Mouse (Mus musculus) limb, embryonic 15.5 days (tissue): Measurements from ENCODE around the gene Hdac4. TPM values are rescaled to one million over a fixed set of nuclear protein-coding genes. Genes with fewer than 3 reads are reported as not detected.

Experiments used
- ATAC-seq: fragments of 200-750 bp; cut with Nextera tagmentation; 2 replicates; pipeline ENCODE4 v1.8.0; 2017; ENCODE audit warnings: low read depth, moderate TSS enrichment; ENCODE audit not compliant: insufficient number of reproducible peaks, low FRiP score, low TSS enrichment
- H3K27ac ChIP-seq: fragments of 300-500 bp; sonication (generic); 2 replicates; pipeline ENCODE4 v1.5.1; 2015; ENCODE audit warnings: moderate library complexity, mild to moderate bottlenecking, inconsistent platforms
- H3K27me3 ChIP-seq: fragments of 300-500 bp; sonication (generic); 2 replicates; pipeline ENCODE4 v1.6.1; 2015; ENCODE audit warnings: inconsistent platforms
- H3K36me3 ChIP-seq: fragments of 300-500 bp; sonication (generic); 2 replicates; pipeline ENCODE4 v1.6.1; 2015; ENCODE audit warnings: inconsistent platforms
- H3K4me1 ChIP-seq: fragments of 300-500 bp; sonication (generic); 2 replicates; pipeline ENCODE4 v1.6.1; 2015; ENCODE audit warnings: inconsistent platforms
- H3K4me2 ChIP-seq: fragments of 300-500 bp; sonication (generic); 2 replicates; pipeline ENCODE4 v1.6.1; 2015; ENCODE audit warnings: mild to moderate bottlenecking, inconsistent platforms
- H3K4me3 ChIP-seq: fragments of 300-500 bp; sonication (generic); 2 replicates; pipeline ENCODE4 v1.5.1; 2015; ENCODE audit warnings: mild to moderate bottlenecking, inconsistent platforms
- H3K9ac ChIP-seq: fragments of 300-500 bp; sonication (generic); 2 replicates; pipeline ENCODE4 v1.6.1; 2015; ENCODE audit warnings: inconsistent platforms
- H3K9me3 ChIP-seq: fragments of 300-500 bp; sonication (generic); 2 replicates; pipeline ENCODE4 v1.6.1; 2016; ENCODE audit warnings: inconsistent platforms
- WGBS: fragments of 180-500 bp; shearing (Covaris S2); methylation state at CpG from one replicate; pipeline ENCODE4 v1.1.7; 2015; 5-methylcytosine and 5-hydroxymethylcytosine counted together
- polyA plus RNA-seq: library from polyadenylated mRNA; unstranded; fragments of >200 nt; fragmentation: Nextera tagmentation; extraction: Ambion mirVana; gene quantifications from 2 replicates; pipeline ENCODE4 v1.2.1, GENCODE M21; 2015

Gene Hdac4
- polyA plus RNA-seq, 1 experiment from 2014 or later: 24.1 TPM

GRCm38 (mm10) chr1:92143331-92143895 lies 52.1 kb downstream of the Hdac4 start:
- no peaks in the 10 kb centered on the region for H3K27me3 ChIP-seq
- no peak for ATAC-seq
- H3K4me3 ChIP-seq: no peak overlapping the region
- H3K4me1 ChIP-seq: peaks cover 24% of the 10 kb centered on the region
- H3K9me3 ChIP-seq: no peaks in the 10 kb centered on the region
- no peak overlapping the region for H3K4me2 ChIP-seq
- H3K36me3 ChIP-seq: peaks cover 12% of the 10 kb centered on the region
- H3K9ac ChIP-seq: no peak overlapping the region
- WGBS: 80% methylated on average over 6 of the region's 6 CpGs
- no peak overlapping the region for H3K27ac ChIP-seq

GRCm38 (mm10) chr1:92142793-92143192 lies 52.7 kb downstream of the Hdac4 start:
- no peak for ATAC-seq
- Histone ChIP-seq H3K27me3 (no peaks in the 10 kb centered on the region), H3K9ac (no peak overlapping the region), H3K27ac (no peak overlapping the region), H3K36me3 (peaks cover 13% of the 10 kb centered on the region), H3K4me2 (no peak overlapping the region), H3K4me3 (no peak overlapping the region), H3K9me3 (no peaks in the 10 kb centered on the region), H3K4me1 (peaks cover 24% of the 10 kb centered on the region)
- WGBS: 65% methylated on average over 4 of the region's 4 CpGs

- Histone ChIP-seq H3K9me3 (no peaks in the 10 kb centered on the region), H3K4me2 (no peak overlapping the region), H3K9ac (no peak overlapping the region), H3K27ac (no peak overlapping the region), H3K4me1 (peaks cover 18% of the 10 kb centered on the region), H3K27me3 (no peaks in the 10 kb centered on the region), H3K4me3 (no peak overlapping the region), H3K36me3 (peaks cover 8% of the 10 kb centered on the region; the same call in 1 of the 2 replicates)
- 91% methylated on average over 4 of the region's 4 CpGs for WGBS
- no peak for ATAC-seq
Observed at GRCm38 (mm10) chr1:92139001-92139400, 56.5 kb downstream of the Hdac4 start.

GRCm38 (mm10) chr1:92137136-92137848 lies 58.2 kb downstream of the Hdac4 start:
- no peak overlapping the region for H3K27ac ChIP-seq
- no peaks in the 10 kb centered on the region for H3K9me3 ChIP-seq
- H3K4me1 ChIP-seq: peaks cover 12% of the 10 kb centered on the region
- H3K9ac ChIP-seq: no peak overlapping the region
- no peaks in the 10 kb centered on the region for H3K27me3 ChIP-seq
- H3K36me3 ChIP-seq: peaks cover 8% of the 10 kb centered on the region; the same call in 1 of the 2 replicates
- no peak for ATAC-seq
- no peak overlapping the region for H3K4me3 ChIP-seq
- no peak overlapping the region for H3K4me2 ChIP-seq
- 88% methylated on average over 2 of the region's 2 CpGs for WGBS

GRCm38 (mm10) chr1:92136362-92136761 lies 59.1 kb downstream of the Hdac4 start:
- ATAC-seq: no peak
- H3K9ac ChIP-seq: no peak overlapping the region
- 82% methylated on average over 3 of the region's 3 CpGs for WGBS

GRCm38 (mm10) chr1:92132181-92132580 lies 63.3 kb downstream of the Hdac4 start:
- Histone ChIP-seq H3K27ac (no peak overlapping the region), H3K4me2 (no peak overlapping the region), H3K4me1 (peaks cover 35% of the 10 kb centered on the region), H3K36me3 (no peaks in the 10 kb centered on the region), H3K27me3 (no peaks in the 10 kb centered on the region), H3K9ac (no peak overlapping the region), H3K4me3 (no peak overlapping the region), H3K9me3 (no peaks in the 10 kb centered on the region)
- no peak for ATAC-seq
- WGBS: 51% methylated on average over 2 of the region's 2 CpGs

More at GRCm38 (mm10) chr1:92136362-92136761, 59.1 kb downstream of the Hdac4 start:
- no peak overlapping the region for H3K4me2 ChIP-seq
- no peaks in the 10 kb centered on the region for H3K27me3 ChIP-seq
- no peak overlapping the region for H3K4me3 ChIP-seq
- no peak overlapping the region for H3K27ac ChIP-seq
- H3K36me3 ChIP-seq: peaks cover 8% of the 10 kb centered on the region; the same call in 1 of the 2 replicates
- peaks cover 19% of the 10 kb centered on the region for H3K4me1 ChIP-seq
- H3K9me3 ChIP-seq: no peaks in the 10 kb centered on the region

- WGBS: 16% methylated on average over 6 of the region's 6 CpGs
- peaks cover 29% of the 10 kb centered on the region for H3K4me1 ChIP-seq
- H3K27me3 ChIP-seq: no peaks in the 10 kb centered on the region
- H3K27ac ChIP-seq: peak overlapping the region; percentile 86
- no peaks in the 10 kb centered on the region for H3K36me3 ChIP-seq
- H3K4me2 ChIP-seq: no peak overlapping the region
- no peak overlapping the region for H3K4me3 ChIP-seq
- no peaks in the 10 kb centered on the region for H3K9me3 ChIP-seq
- ATAC-seq: peak; percentile 80
- H3K9ac ChIP-seq: no peak overlapping the region
Observed at GRCm38 (mm10) chr1:92130470-92131100, 64.9 kb downstream of the Hdac4 start.

GRCm38 (mm10) chr1:92129751-92130150 lies 65.7 kb downstream of the Hdac4 start:
- H3K36me3 ChIP-seq: no peaks in the 10 kb centered on the region
- H3K4me3 ChIP-seq: no peak overlapping the region
- H3K9me3 ChIP-seq: no peaks in the 10 kb centered on the region
- WGBS: 71% methylated on average over 3 of the region's 3 CpGs
- H3K27me3 ChIP-seq: no peaks in the 10 kb centered on the region
- H3K27ac ChIP-seq: no peak overlapping the region; the same call in 1 of the 2 replicates
- H3K4me2 ChIP-seq: no peak overlapping the region
- H3K9ac ChIP-seq: no peak overlapping the region
- no peak for ATAC-seq
- H3K4me1 ChIP-seq: peaks cover 29% of the 10 kb centered on the region

GRCm38 (mm10) chr1:92127785-92128184 lies 67.7 kb downstream of the Hdac4 start:
- Histone ChIP-seq H3K4me3 (no peak overlapping the region), H3K9ac (no peak overlapping the region), H3K4me1 (peaks cover 27% of the 10 kb centered on the region), H3K36me3 (no peaks in the 10 kb centered on the region), H3K4me2 (no peak overlapping the region), H3K27me3 (no peaks in the 10 kb centered on the region), H3K9me3 (no peaks in the 10 kb centered on the region), H3K27ac (no peak overlapping the region)
- ATAC-seq: no peak
- WGBS: 91% methylated on average over 6 of the region's 6 CpGs

- ATAC-seq: no peak
- 67% methylated on average over 1 of the region's 1 CpGs for WGBS
- peak overlapping the region; percentile 0; the same call in 1 of the 2 replicates for H3K27ac ChIP-seq
Observed at GRCm38 (mm10) chr1:92127366-92127765, 68.1 kb downstream of the Hdac4 start.

GRCm38 (mm10) chr1:92124497-92125201 lies 70.8 kb downstream of the Hdac4 start:
- H3K4me3 ChIP-seq: no peak overlapping the region
- no peak for ATAC-seq
- WGBS: 53% methylated on average over 3 of the region's 3 CpGs
- H3K9ac ChIP-seq: no peak overlapping the region
- no peaks in the 10 kb centered on the region for H3K36me3 ChIP-seq
- H3K27ac ChIP-seq: no peak overlapping the region
- no peak overlapping the region for H3K4me2 ChIP-seq
- H3K9me3 ChIP-seq: no peaks in the 10 kb centered on the region
- no peaks in the 10 kb centered on the region for H3K27me3 ChIP-seq
- H3K4me1 ChIP-seq: peaks cover 5% of the 10 kb centered on the region

More at GRCm38 (mm10) chr1:92127366-92127765, 68.1 kb downstream of the Hdac4 start:
- H3K27me3 ChIP-seq: no peaks in the 10 kb centered on the region
- no peaks in the 10 kb centered on the region for H3K9me3 ChIP-seq
- H3K4me3 ChIP-seq: no peak overlapping the region
- H3K4me2 ChIP-seq: no peak overlapping the region
- peaks cover 27% of the 10 kb centered on the region for H3K4me1 ChIP-seq
- H3K36me3 ChIP-seq: no peaks in the 10 kb centered on the region
- no peak overlapping the region for H3K9ac ChIP-seq
